Comparison of ENCODE assay signal across 8 mouse cellular contexts in the genomic region with DNA sequence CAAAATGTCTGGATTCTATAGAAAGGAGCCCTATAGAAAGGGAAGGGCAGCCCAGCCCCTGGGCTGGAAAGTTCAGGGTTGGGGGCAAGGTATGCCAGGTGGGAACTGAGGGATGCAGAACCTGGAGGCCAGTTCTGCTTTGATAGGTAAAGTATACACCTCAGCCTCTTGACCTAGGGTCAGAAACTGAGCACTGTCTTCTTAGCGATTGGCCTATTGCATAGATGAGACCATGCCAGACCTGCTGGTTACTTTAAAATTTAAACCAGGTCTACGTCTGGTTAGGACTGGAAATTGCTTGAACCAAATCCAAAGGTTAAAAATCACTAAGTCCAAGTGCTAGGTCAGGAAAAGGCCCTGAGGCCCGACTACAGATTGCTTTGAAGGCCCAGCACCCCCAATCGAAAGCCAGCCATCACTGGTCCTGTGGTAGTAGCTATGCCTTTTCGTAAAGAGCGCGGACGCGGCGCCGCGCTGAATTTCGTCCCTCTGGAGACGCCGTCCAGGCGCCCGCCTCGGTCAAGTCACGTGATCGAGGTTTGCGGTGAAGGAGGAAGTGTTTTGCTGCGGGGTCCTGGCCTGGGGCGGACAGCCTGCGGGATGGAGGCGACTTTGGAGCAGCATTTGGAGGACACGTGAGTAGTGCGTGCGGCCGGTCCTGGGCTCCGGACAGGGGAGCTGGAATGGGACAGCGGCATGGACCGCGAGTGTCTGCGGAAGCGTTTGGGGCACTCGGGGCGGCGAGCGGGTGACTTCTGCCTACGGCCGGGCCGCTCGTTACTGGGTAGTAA. TPM values are rescaled to one million over a fixed set of nuclear protein-coding genes. Genes with fewer than 3 reads are reported as not detected.
DNase-seq lines count a peak whose midpoint lies in the region; ATAC-seq and TF ChIP-seq lines count a peak whose summit lies in the region.

A gene (plus strand): TSS at position 380 of the 791 bp plus-strand sequence.

- no peaks in the 10 kb centered on the region for H3K27me3 ChIP-seq in forebrain, embryonic 10.5 days (ENCODE audit: poor library complexity, severe bottlenecking)
- H3K27me3 ChIP-seq in heart, embryonic 15.5 days: 0 out of 2 replicates have a peak, but pooled peaks cover 6% of the 10 kb centered on the region
- H3K27me3 ChIP-seq in liver, embryonic 14.5 days (ENCODE audit: control insufficient read depth, insufficient read depth, low read length): no peaks in the 10 kb centered on the region
- no peaks in the 10 kb centered on the region for H3K27me3 ChIP-seq in neural tube, embryonic 11.5 days (ENCODE audit: control insufficient read depth, insufficient read depth, low read length)
- H3K27me3 ChIP-seq in stomach, postnatal 0 days (ENCODE audit: control insufficient read depth, insufficient read depth, low read length): no peaks in the 10 kb centered on the region

- H3K9ac ChIP-seq in heart, embryonic 15.5 days: peak within 1 kb of the TSS; percentile 76
- H3K9ac ChIP-seq in liver, embryonic 14.5 days (replicated peaks): peak within 1 kb of the TSS; percentile 86
- H3K9ac ChIP-seq in neural tube, embryonic 11.5 days (ENCODE audit: low read length): peak within 1 kb of the TSS; percentile 76
- H3K9ac ChIP-seq in stomach, postnatal 0 days (ENCODE audit: low read length): peak within 1 kb of the TSS; percentile 89

- H3K36me3 ChIP-seq in forebrain, embryonic 10.5 days (replicated peaks): peaks cover 20% of the 10 kb centered on the region
- H3K36me3 ChIP-seq in heart, embryonic 15.5 days: peaks cover 19% of the 10 kb centered on the region
- peaks cover 10% of the 10 kb centered on the region for H3K36me3 ChIP-seq in liver, embryonic 14.5 days (replicated peaks; ENCODE audit: control insufficient read depth, insufficient read depth, low read depth)
- 0 out of 2 replicates have a peak, but pooled peaks cover 2% of the 10 kb centered on the region for H3K36me3 ChIP-seq in neural tube, embryonic 11.5 days (ENCODE audit: control insufficient read depth, insufficient read depth, low read length)
- H3K36me3 ChIP-seq in stomach, postnatal 0 days (ENCODE audit: control insufficient read depth, insufficient read depth, low read length): peaks cover 6% of the 10 kb centered on the region; the same call in 1 of the 2 replicates

- ATAC-seq in CD4-positive, CD25-positive, alpha-beta regulatory T cell, adult 4 months: peak; percentile 90
- peak; percentile 86 for ATAC-seq in heart, embryonic 15.5 days (replicated peaks; ENCODE audit: insufficient number of reproducible peaks, insufficient read depth, low FRiP score, low read depth)
- ATAC-seq in liver, embryonic 14.5 days (ENCODE audit: insufficient read depth): peak; percentile 86
- peak; percentile 93 for ATAC-seq in neural tube, embryonic 11.5 days (ENCODE audit: insufficient read depth, low FRiP score, low TSS enrichment)
- peak; percentile 90 for ATAC-seq in stomach, postnatal 0 days (ENCODE audit: low FRiP score, low TSS enrichment)

- WGBS in forebrain, embryonic 10.5 days: 4% methylated on average over 43 of the region's 43 CpGs
- 2% methylated on average over 43 of the region's 43 CpGs for WGBS in heart, embryonic 15.5 days
- WGBS in liver, embryonic 14.5 days (ENCODE audit: insufficient replicate concordance): 3% methylated on average over 43 of the region's 43 CpGs
- 3% methylated on average over 43 of the region's 43 CpGs for WGBS in neural tube, embryonic 11.5 days
- WGBS in stomach, postnatal 0 days: 3% methylated on average over 43 of the region's 43 CpGs

- H3K4me1 ChIP-seq in forebrain, embryonic 10.5 days: peaks cover 19% of the 10 kb centered on the region
- peaks cover 12% of the 10 kb centered on the region for H3K4me1 ChIP-seq in heart, embryonic 15.5 days (replicated peaks)
- H3K4me1 ChIP-seq in liver, embryonic 14.5 days (replicated peaks; ENCODE audit: control insufficient read depth in 2 of 2, insufficient read depth in 2 of 2, low read length in 1 of 2): peaks cover 3% of the 10 kb centered on the region in 2 experiments; a peak in 1 of 4 replicates
- H3K4me1 ChIP-seq in neural tube, embryonic 11.5 days (ENCODE audit: control insufficient read depth, insufficient read depth, low read length): peaks cover 9% of the 10 kb centered on the region; the same call in 1 of the 2 replicates
- H3K4me1 ChIP-seq in stomach, postnatal 0 days (replicated peaks; ENCODE audit: control insufficient read depth, insufficient read depth): no peaks in the 10 kb centered on the region

- TF ChIP-seq EP300 in liver, embryonic 14.5 days (IDR thresholded peaks at IDR 0.05; ENCODE audit: low read depth): no peak
- no peak for TF ChIP-seq EP300 in stomach, postnatal 0 days (optimal IDR thresholded peaks at IDR 0.05)

- H3K4me3 ChIP-seq in forebrain, embryonic 10.5 days: peak within 1 kb of the TSS; percentile 85
- peak within 1 kb of the TSS; percentile 82 for H3K4me3 ChIP-seq in heart, embryonic 15.5 days
- H3K4me3 ChIP-seq in liver, embryonic 14.5 days (ENCODE audit: insufficient read depth in 1 of 2, low read depth in 2 of 2, low read length in 2 of 2): peak within 1 kb of the TSS; percentile 73 to 78
- peak within 1 kb of the TSS; percentile 87 for H3K4me3 ChIP-seq in neural tube, embryonic 11.5 days (ENCODE audit: low read depth, low read length)
- H3K4me3 ChIP-seq in stomach, postnatal 0 days (ENCODE audit: low read depth, low read length): peak within 1 kb of the TSS; percentile 97

- H3K4me2 ChIP-seq in heart, embryonic 15.5 days: peak within 1 kb of the TSS; percentile 61
- H3K4me2 ChIP-seq in liver, embryonic 14.5 days (ENCODE audit: low read depth): peak within 1 kb of the TSS; percentile 85
- H3K4me2 ChIP-seq in neural tube, embryonic 11.5 days (ENCODE audit: low read depth): peak within 1 kb of the TSS; percentile 69
- peak within 1 kb of the TSS; percentile 81 for H3K4me2 ChIP-seq in stomach, postnatal 0 days (replicated peaks; ENCODE audit: low read depth)

- peak; percentile 77 for DNase-seq in c-Kit-negative CD71-positive TER-119-positive erythroid progenitor cells, embryonic 14.5 days (ENCODE audit: low read depth, low spot score)
- DNase-seq in forebrain, embryonic 10.5 days (ENCODE audit: extremely low spot score, low spot score): peak; percentile 90
- peak; percentile 89 to 94 for DNase-seq in kidney, postnatal 25 days
- peak; percentile 71 to 74 (median 72) for DNase-seq in liver, embryonic 14.5 days (ENCODE audit: low read depth in 3 of 3, low spot score in 3 of 3)
- DNase-seq in neural tube, embryonic 11.5 days (ENCODE audit: low spot score): peak; percentile 92
- peak; percentile 91 for DNase-seq in stomach, postnatal 0 days (ENCODE audit: low spot score)

- no peaks in the 10 kb centered on the region for H3K9me3 ChIP-seq in forebrain, embryonic 10.5 days
- no peaks in the 10 kb centered on the region for H3K9me3 ChIP-seq in heart, embryonic 15.5 days (replicated peaks)
- H3K9me3 ChIP-seq in liver, embryonic 14.5 days (ENCODE audit: control insufficient read depth, low read length): no peaks in the 10 kb centered on the region
- no peaks in the 10 kb centered on the region for H3K9me3 ChIP-seq in neural tube, embryonic 11.5 days (ENCODE audit: control insufficient read depth, low read length)
- no peaks in the 10 kb centered on the region for H3K9me3 ChIP-seq in stomach, postnatal 0 days (ENCODE audit: control insufficient read depth, low read length)

- H3K27ac ChIP-seq in forebrain, embryonic 10.5 days: peak within 1 kb of the TSS; percentile 80
- 0 out of 2 replicates have a peak within 1 kb of the TSS, but pooled peaks have one; percentile 11 for H3K27ac ChIP-seq in heart, embryonic 15.5 days
- peak within 1 kb of the TSS; percentile 16; the same call in 1 of the 2 replicates for H3K27ac ChIP-seq in liver, embryonic 14.5 days
- no peak within 1 kb of the TSS for H3K27ac ChIP-seq in neural tube, embryonic 11.5 days (ENCODE audit: low read depth, low read length)
- no peak within 1 kb of the TSS; the same call in 1 of the 2 replicates for H3K27ac ChIP-seq in stomach, postnatal 0 days (replicated peaks)

- TF ChIP-seq CTCF in liver, embryonic 14.5 days (IDR thresholded peaks at IDR 0.05; ENCODE audit: low read depth): no peak
- TF ChIP-seq CTCF in stomach, postnatal 0 days (IDR thresholded peaks at IDR 0.05; ENCODE audit: low read depth): no peak

RNA-seq across cellular contexts. Expression of the gene that starts here (rescaled TPM):
- polyA plus RNA-seq in CD4-positive, CD25-positive, alpha-beta regulatory T cell, adult 4 months (2017; shearing (Covaris generic)): 100 to 1,000 TPM; 178 to 209 TPM
- 177 and 184 TPM in 2 replicates for polyA plus RNA-seq in forebrain, embryonic 10.5 days (2016; fragmentation: Nextera tagmentation; extraction: Ambion mirVana)
- polyA plus RNA-seq in heart, embryonic 15.5 days (2015; fragmentation: Nextera tagmentation; extraction: Ambion mirVana): 153 and 158 TPM in 2 replicates
- 41.3 and 44.7 TPM in 2 replicates for polyA plus RNA-seq in liver, embryonic 14.5 days (2012; rRNA removed)
- polyA plus RNA-seq in liver, embryonic 14.5 days (2014; fragmentation: Nextera tagmentation; extraction: Ambion mirVana): 108 and 109 TPM in 2 replicates
- 187 and 189 TPM in 2 replicates for polyA plus RNA-seq in neural tube, embryonic 11.5 days (2014; fragmentation: Nextera tagmentation; extraction: Ambion mirVana)
- 186 and 189 TPM in 2 replicates for polyA plus RNA-seq in stomach, postnatal 0 days (2015; fragmentation: Nextera tagmentation; extraction: Ambion mirVana)

Comparison
In these comparisons a context has a peak if more than half of its experiments do, and no peak if none do; other contexts are left out.
1. H3K27ac ChIP-seq: peak in forebrain, embryonic 10.5 days (single experiment), heart, embryonic 15.5 days (single experiment) and liver, embryonic 14.5 days (single experiment); none in neural tube, embryonic 11.5 days (single experiment) and stomach, postnatal 0 days (single experiment).
2. Peak in every context shown above with its lines, with median percentiles within 50 percentile points of each other: ATAC-seq, DNase-seq, H3K4me3 ChIP-seq, H3K4me2 ChIP-seq and H3K9ac ChIP-seq.